Mouse (Mus musculus) spleen, postnatal 10 days (tissue): ENCODE measurements at regions not wholly inside any gene's neighbourhood (a gene's known extent, or its start where the extent isn't known, plus 50 kb on each side); places are given as distances from the start of the nearest gene placed in this dataset.

Experiments
- DNase-seq, 2 experiments: peaks; one replicate each; pipeline ENCODE4 v3.0.0; 2021 to 2022; ENCODE audit warnings: low spot score in 2 of 2

DNA sequence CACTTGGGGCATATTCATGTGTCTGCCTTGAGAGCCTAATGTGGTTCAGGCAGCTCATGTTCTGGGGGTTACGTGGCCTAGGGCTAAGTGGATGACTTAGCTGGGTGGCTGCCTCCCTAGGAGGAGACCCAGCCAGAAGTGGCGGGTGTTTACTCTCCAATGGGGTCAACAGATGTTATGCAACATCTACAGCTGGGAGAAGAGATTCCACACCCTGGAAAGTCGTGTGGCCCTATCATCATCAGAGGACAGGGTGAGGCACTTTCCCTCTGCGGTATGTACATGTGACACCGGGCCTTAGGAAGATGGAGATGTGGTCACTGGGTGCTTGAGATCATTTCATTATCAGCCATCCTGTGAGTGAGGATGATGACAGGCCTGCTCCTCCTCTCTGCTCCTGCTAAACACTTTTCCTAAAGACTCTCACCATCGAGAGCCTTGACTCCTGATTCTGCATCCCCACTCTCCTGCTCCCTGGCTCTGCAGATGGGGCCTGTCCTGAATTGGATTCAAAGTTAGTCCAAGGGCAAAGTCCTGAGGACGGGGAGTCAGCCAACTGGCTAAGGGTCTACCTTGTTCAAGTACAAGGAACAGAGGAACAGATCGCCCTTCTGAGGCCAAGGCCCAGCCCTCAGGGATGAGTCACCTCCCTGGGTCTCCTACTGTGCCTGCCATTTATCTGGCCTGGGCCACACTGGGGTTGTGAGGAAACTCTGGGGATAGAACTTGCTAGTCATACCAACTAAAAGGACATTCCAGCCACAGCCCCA, 99.8 kb upstream of the Cops8 start:
- DNase-seq, result no peak

- no peak for DNase-seq
These were observed 98.1 kb upstream of the Cops8 start for GRCm38 (mm10) chr1:90504583-90505080.

DNA sequence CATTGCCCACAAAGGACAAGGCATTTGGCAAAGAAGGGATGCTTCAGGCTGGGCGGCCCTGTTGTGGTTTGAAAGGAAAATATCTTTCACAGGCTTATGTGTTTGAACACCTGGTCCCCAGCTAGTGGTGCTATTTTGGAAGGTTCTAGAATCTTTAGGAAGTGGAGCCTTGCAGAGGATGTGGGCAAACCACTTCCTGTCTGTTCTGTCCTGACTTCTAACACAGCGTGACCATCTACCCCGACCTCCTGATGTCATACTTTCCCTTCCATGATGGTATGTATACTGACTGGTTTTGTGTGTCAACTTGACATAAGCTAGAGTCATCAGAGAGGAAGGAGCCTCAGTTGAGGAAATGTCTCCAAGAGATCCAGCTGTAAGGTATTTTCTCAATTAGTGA, 97.2 kb upstream of the Cops8 start:
- DNase-seq, result peak in 1 of 2 experiments; percentile 16

GRCm38 (mm10) chr1:90506582-90506981, 96.2 kb upstream of the Cops8 start:
- DNase-seq, result no peak

DNA sequence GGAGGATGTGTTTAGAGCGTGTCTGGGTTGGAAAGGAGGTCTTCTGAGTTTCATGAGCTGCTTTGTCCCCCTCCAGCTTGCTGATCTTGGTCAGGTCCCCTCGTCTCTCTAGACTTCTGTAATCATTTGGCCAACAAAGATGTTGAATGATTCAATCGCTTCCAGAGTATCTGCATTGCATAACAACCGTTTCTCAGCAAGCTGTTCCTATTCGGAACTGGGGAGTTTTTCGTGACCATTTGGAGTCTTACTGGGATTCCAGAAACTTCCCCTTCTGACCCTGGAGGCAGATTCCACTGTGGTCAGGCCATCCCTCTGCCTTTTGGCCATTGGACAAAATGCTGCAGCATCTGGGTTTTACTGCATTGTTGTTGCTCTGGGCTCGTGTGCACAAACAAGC, 93.4 kb upstream of the Cops8 start:
- no peak for DNase-seq

DNA sequence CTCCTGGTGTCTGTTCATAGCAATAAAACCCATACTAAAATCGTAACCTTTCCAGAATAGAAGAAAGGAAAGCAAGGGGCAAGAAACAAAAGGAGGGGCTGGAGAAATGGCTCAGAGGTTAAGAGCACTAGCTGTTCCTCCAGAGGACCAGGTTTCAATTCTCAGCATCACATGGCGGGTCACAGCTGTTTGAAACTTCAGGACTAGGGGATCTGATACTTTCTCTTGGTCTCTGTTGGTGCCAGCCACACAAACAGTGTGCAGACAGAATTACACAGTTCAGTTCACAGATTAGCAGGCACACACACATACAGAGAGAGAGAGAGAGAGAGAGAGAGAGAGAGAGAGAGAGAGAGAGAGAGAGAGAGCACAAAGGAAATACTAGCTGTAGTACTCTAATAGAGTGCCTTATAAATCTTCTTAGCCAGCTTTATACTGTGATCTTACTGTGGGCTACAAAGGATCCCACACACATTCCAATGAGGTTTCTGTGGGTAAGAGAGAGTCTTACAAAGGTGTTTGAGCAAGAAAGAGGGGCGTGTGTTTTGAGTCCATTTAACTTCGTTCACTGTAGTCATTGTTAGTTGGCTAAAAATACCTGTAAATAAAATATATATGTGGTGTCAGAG, 89.2 kb upstream of the Cops8 start:
- no peak for DNase-seq

DNA sequence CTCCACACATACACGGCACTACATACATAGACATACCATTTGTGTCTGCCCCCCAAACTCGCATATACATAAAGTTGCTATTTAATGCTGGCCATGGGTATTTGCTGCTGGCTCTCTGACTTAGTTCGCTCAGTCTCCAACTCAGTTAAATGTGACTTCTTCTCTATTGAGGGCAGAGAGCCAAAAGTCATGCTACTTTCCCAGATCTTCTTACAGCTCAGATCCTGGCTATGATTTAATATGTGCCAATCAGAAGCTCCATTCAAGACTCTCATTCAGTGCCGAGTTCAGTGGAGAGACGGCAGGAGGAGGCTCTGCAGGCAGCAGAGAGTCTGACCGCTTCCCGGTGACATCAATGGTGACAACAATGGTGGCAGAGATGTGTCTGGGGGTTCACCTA, 88.6 kb upstream of the Cops8 start:
- DNase-seq, result no peak

- no peak for DNase-seq
These were observed 84.1 kb upstream of the Cops8 start for GRCm38 (mm10) chr1:90518584-90519265.

DNA sequence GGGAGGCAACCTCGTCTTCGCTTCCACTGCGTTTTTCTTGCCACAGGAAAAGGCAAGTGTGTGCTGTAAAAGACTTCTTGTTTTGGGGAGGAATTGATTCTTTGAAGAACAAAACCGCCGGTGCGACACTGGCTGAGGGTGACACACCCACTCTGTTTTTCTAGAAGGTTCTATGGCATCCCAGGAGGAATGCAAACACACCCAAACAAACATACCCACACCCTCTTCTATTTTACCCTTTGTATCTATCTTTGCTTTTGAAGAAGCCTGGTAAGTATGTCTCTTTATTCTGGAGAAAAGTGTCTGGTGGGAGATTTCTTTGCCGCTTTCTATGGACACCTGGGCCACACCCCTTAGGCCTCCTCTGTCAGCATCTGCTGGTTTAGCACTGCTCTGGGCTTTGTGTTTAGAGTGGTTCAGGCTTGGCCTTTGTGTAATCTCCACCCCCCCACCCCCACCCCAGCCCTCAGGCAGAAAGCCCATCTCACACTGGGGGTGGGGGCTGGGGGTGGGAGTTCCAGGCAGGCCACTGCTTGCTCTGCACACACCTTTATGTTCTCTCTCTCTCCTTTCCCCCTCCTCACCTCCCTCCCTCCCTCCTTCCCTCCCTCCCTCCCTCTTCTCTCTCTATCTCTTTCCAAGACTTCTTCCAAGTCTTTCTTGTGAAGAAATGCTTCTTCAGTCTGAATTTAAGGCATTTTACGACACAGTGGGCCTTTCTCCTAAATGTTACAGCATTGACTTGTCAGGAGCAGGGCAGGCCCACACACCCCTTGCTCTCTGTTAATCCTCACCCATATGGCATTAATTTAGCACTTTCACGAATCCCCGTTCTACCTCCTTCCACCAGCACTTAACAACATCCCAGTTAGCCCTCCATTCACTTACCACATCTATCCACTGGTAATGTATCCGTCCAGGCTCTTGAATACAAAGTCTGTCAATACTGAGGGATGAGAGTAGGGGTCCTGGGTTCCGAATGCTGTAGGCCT, 83.2 kb upstream of the Cops8 start:
- DNase-seq, result no peak

GRCm38 (mm10) chr1:90522294-90522693, 80.5 kb upstream of the Cops8 start:
- no peak for DNase-seq

DNA sequence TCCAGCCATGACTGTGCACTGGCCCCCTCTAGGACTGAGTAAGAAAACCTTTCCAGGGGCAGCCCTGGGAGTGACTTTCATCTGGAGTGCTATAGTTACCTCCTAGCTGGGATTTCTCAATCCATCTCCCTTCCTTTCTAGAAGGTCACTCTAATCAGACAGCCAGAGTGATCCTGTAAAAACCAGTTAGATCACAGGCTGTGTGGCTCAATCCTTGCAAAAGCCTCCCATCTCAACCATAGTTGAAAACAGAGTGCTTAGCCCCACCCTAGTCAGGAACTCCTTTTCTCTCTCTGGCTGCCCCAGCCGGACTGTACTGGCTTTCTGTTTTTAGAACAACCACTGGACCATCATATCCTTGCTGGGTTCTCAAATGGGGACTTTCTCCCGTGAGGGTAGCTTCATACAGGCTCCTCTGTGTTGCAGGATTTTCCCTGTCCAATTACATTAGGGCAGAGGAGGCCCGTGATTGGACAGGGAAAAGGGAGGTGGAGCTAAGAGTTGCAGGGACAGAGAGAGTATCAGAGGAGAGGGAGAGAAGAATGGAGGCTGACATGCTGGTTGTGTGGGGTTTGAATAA, 78.0 kb upstream of the Cops8 start:
- DNase-seq, result no peak

- no peak for DNase-seq
These were observed 76.5 kb upstream of the Cops8 start for GRCm38 (mm10) chr1:90526311-90526710.

DNA sequence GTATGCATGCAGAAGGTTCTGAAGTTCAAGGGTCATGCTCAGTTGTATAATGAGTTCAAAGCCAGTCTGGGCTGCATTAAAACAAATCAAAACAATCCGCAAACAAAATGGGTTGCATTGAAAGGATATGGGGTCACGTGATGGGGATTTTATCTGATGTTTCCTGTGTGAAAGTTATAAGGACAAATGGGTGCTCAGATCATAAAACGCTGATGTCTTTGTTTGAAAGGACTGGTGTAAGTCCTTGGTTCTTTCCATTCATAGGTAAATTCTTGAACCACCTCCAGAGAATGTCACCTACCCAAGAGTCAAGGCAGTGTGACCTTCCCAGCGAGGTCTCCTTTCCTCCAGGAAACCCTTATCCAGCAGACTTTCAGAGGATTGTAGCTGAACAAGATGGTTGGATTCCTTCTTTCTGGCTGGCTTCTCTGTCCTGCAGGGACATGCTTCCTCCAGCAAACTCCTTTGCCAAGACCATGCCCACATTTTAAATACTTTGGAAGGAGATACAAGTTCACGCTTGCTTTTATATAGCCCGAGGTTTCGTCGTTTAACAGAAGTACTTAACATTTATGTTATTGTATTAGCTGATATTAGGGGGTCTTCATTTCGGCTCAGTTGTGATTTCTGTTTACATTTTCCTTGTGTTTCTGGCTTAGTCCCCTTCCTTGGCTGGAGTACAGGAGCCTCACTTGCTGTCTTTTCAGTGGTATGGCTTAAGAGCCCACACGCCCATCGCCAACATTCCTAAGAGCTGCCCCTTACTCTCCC, 74.6 kb upstream of the Cops8 start:
- no peak for DNase-seq

DNA sequence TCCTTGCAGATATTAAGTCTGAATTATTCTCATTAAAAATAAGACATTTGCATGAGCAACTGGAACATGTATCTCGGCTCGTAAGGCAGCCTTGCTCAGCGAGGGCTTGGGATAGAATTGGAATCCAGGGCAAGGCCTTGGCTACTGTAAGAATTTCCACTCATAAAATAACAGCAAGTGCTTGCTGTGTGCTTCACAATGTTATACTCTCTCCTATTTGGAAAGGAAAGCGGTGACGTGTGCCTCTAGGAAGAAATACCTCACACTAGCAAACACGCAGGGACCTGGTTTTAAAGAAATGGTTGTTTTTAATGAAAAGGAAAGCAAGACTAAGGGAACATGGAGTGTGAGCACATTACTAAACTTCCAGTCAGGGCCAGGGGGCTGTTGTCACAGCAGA, 69.3 kb upstream of the Cops8 start:
- no peak for DNase-seq

- no peak for DNase-seq
These were observed 66.7 kb upstream of the Cops8 start for GRCm38 (mm10) chr1:90536105-90536504.

DNA sequence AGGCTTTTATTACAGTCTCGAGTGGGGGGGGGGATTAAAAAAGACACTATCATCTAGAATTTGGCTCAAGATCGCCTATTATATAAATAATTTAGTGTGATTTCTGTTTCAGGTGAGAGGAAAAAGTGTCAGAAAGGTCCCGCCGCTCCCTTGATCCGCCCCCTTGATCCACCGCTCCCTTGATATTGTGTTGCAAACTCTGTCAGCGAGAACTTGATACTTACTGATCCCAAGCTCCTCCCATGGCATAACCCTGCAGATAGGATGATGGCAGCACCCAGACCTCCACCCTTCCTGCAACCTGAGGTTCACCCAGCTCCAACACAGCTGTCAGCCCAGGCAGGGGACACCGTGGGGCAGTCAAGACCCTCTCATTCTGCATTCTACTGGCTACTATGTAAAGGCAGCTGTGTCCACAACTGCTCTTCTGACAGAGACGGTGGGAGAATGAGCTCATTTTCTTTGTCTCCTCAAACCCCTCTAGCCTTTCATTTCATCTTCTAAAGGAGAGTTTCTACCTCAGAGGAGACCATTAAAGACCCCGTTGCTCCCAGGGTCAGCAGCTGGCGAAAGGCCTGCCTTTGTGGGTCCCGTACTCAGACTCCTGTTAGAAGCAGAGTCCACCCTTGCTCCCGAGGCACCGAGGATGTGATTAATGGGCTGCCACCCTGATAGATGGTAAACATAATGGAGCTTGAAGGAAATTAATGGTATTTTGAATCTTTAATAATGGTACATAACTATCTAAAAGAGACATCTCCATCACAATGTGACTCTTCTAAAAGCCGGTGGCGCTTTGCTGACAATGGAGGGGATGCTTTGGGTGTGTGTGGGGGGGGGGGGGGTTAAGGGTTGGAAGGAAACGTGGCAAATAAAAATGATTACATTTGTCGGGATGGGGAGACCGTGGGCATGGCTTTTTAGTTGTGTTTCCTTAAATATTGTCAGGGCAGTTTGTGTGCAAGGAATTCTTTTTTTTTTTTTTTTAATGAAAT, 58.7 kb upstream of the Cops8 start:
- DNase-seq, result no peak

- no peak for DNase-seq
These were observed 57.8 kb upstream of the Cops8 start for GRCm38 (mm10) chr1:90544821-90545536.

DNA sequence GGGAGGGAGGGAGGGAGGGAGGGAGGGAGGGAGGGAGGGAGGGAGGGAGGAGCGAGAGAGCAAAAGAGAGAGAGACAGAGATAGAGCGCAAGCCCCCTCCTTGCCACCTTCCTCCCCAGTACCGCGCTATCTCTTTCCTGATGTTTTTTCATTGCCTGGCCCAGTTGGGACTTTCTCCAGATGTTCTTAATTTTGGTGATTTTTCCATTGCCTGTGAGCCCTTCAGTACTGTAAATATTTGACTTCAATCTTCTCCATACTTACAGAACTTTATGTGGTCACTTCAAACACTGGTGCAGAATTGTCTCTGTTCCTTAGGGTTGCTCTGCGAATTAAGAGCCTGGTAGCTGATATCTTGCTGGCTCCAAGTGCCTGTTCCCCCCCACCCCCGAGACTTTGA, 50.1 kb upstream of the Cops8 start:
- DNase-seq, result no peak
